Mouse (Mus musculus) lung, postnatal 0 days (tissue): Measurements from ENCODE around the gene Cfap43. TPM values are rescaled to one million over a fixed set of nuclear protein-coding genes. Genes with fewer than 3 reads are reported as not detected.

ENCODE experiments used
- ATAC-seq: fragments of 200-750 bp; cut with Nextera tagmentation; 2 replicates; pipeline ENCODE4 v1.8.0; 2017; ENCODE audit warnings: moderate library complexity
- DNase-seq: peaks from one replicate; pipeline ENCODE4 v3.0.0-alpha.2; 2016; ENCODE audit warnings: low spot score
- H3K27ac ChIP-seq: fragments of 300-500 bp; sonication (generic); 2 replicates; pipeline ENCODE4 v1.5.1; 2014; ENCODE audit warnings: antibody characterized with exemption, mild to moderate bottlenecking, low read length, mixed read lengths
- H3K27me3 ChIP-seq: fragments of 300-500 bp; sonication (generic); replicated peaks from 2 replicates; pipeline ENCODE4 v1.6.1; 2014; ENCODE audit warnings: low read length, mixed read lengths; ENCODE audit not compliant: insufficient read depth
- H3K36me3 ChIP-seq: fragments of 300-500 bp; sonication (generic); 2 replicates; pipeline ENCODE4 v1.6.1; 2014; ENCODE audit warnings: low read length, mixed read lengths; ENCODE audit not compliant: insufficient read depth
- H3K4me1 ChIP-seq: fragments of 300-500 bp; sonication (generic); 2 replicates; pipeline ENCODE4 v1.6.1; 2014; ENCODE audit warnings: antibody characterized with exemption, low read depth, low read length, mixed read lengths; ENCODE audit not compliant: insufficient read depth
- H3K4me2 ChIP-seq: fragments of 300-500 bp; sonication (generic); replicated peaks from 2 replicates; pipeline ENCODE4 v1.6.1; 2014; ENCODE audit warnings: low read depth, mild to moderate bottlenecking, low read length, moderate library complexity, mixed read lengths
- H3K4me3 ChIP-seq: fragments of 300-500 bp; sonication (generic); 2 replicates; pipeline ENCODE4 v1.5.1; 2014; ENCODE audit warnings: low read depth, low read length
- H3K9ac ChIP-seq: fragments of 300-500 bp; sonication (generic); replicated peaks from 2 replicates; pipeline ENCODE4 v1.6.1; 2014; ENCODE audit warnings: low read depth, mild to moderate bottlenecking
- H3K9me3 ChIP-seq: fragments of 300-500 bp; sonication (generic); 2 replicates; pipeline ENCODE4 v1.6.1; 2016; ENCODE audit warnings: low read length, mixed read lengths
- CTCF ChIP-seq: IDR thresholded peaks from 2 replicates; pipeline ENCODE4 v1.5.1; 2016; ENCODE audit warnings: antibody characterized with exemption, mild to moderate bottlenecking
- EP300 ChIP-seq: IDR thresholded peaks from 2 replicates; pipeline ENCODE4 v1.6.1; 2016; ENCODE audit warnings: antibody characterized with exemption, mild to moderate bottlenecking, control low read depth
- WGBS: fragments of 180-500 bp; shearing (Covaris S2); extraction: QIAGEN DNeasy Blood & Tissue Kit; methylation state at CpG from one replicate; pipeline ENCODE4 v1.1.7; 2014; 5-methylcytosine and 5-hydroxymethylcytosine counted together
- polyA plus RNA-seq: library from polyadenylated mRNA; unstranded; fragments of >200 nt; fragmentation: Nextera tagmentation; extraction: Ambion mirVana; gene quantifications from 2 replicates; pipeline ENCODE4 v1.2.1, GENCODE M21; 2015

The Cfap43 gene
- polyA plus RNA-seq, 1 experiment from 2014 or later: 4.9 TPM

- no peak for TF ChIP-seq CTCF
- TF ChIP-seq EP300: no peak
- peaks cover 8% of the 10 kb centered on the region; the same call in 1 of the 2 replicates for H3K4me1 ChIP-seq
- no peak for ATAC-seq
- no peaks in the 10 kb centered on the region for H3K9me3 ChIP-seq
- no peak for DNase-seq
- no peaks in the 10 kb centered on the region for H3K27me3 ChIP-seq
- H3K27ac ChIP-seq: no peak overlapping the region
- no peak overlapping the region for H3K4me2 ChIP-seq
- no peak overlapping the region for H3K4me3 ChIP-seq
- WGBS: 71% methylated on average over 13 of the region's 13 CpGs
- no peak overlapping the region for H3K9ac ChIP-seq
- H3K36me3 ChIP-seq: no peaks in the 10 kb centered on the region
Measured at GRCm38 (mm10) chr19:47884296-47885085, 34.6 kb downstream of the Cfap43 start.

- no peak for ATAC-seq
- Histone ChIP-seq H3K4me1 (peaks cover 8% of the 10 kb centered on the region; the same call in 1 of the 2 replicates), H3K9me3 (no peaks in the 10 kb centered on the region), H3K27ac (no peak overlapping the region), H3K4me3 (no peak overlapping the region), H3K9ac (no peak overlapping the region), H3K36me3 (no peaks in the 10 kb centered on the region), H3K4me2 (no peak overlapping the region), H3K27me3 (no peaks in the 10 kb centered on the region)
- no peak for DNase-seq
- 55% methylated on average over 9 of the region's 9 CpGs for WGBS
- TF ChIP-seq CTCF (no peak), EP300 (no peak)
Measured at GRCm38 (mm10) chr19:47882882-47883254, 36.2 kb downstream of the Cfap43 start.

- Histone ChIP-seq H3K36me3 (no peaks in the 10 kb centered on the region), H3K27ac (no peak overlapping the region), H3K4me1 (peaks cover 8% of the 10 kb centered on the region; the same call in 1 of the 2 replicates), H3K4me3 (no peak overlapping the region), H3K27me3 (no peaks in the 10 kb centered on the region), H3K9ac (no peak overlapping the region), H3K9me3 (no peaks in the 10 kb centered on the region), H3K4me2 (no peak overlapping the region)
- ATAC-seq: peak; percentile 34
- peak; percentile 90 for DNase-seq
- no peak for TF ChIP-seq EP300
- peak; percentile 100 for TF ChIP-seq CTCF
- WGBS: 21% methylated on average over 11 of the region's 11 CpGs
Measured at GRCm38 (mm10) chr19:47882151-47882881, 36.8 kb downstream of the Cfap43 start.

GRCm38 (mm10) chr19:47881538-47881937 lies 37.5 kb downstream of the Cfap43 start:
- WGBS: 71% methylated on average over 7 of the region's 7 CpGs
- no peak for ATAC-seq

GRCm38 (mm10) chr19:47876252-47876651 lies 42.8 kb downstream of the Cfap43 start:
- no peak for TF ChIP-seq EP300
- TF ChIP-seq CTCF: no peak
- ATAC-seq (no peak; the same call in 1 of the 2 replicates), DNase-seq (no peak)
- H3K9ac ChIP-seq: no peak overlapping the region
- WGBS: 41% methylated on average over 15 of the region's 15 CpGs
- H3K4me2 ChIP-seq: no peak overlapping the region
- no peaks in the 10 kb centered on the region for H3K9me3 ChIP-seq
- no peaks in the 10 kb centered on the region for H3K36me3 ChIP-seq
- no peak overlapping the region for H3K27ac ChIP-seq
- no peak overlapping the region for H3K4me3 ChIP-seq
- H3K27me3 ChIP-seq: no peaks in the 10 kb centered on the region
- H3K4me1 ChIP-seq: no peaks in the 10 kb centered on the region

More at GRCm38 (mm10) chr19:47881538-47881937, 37.5 kb downstream of the Cfap43 start:
- peaks cover 7% of the 10 kb centered on the region; the same call in 1 of the 2 replicates for H3K4me1 ChIP-seq
- no peak overlapping the region for H3K9ac ChIP-seq
- no peaks in the 10 kb centered on the region for H3K27me3 ChIP-seq
- H3K4me2 ChIP-seq: no peak overlapping the region
- no peak for TF ChIP-seq EP300
- TF ChIP-seq CTCF: no peak
- no peak for DNase-seq
- no peaks in the 10 kb centered on the region for H3K36me3 ChIP-seq
- no peaks in the 10 kb centered on the region for H3K9me3 ChIP-seq
- H3K27ac ChIP-seq: no peak overlapping the region
- no peak overlapping the region for H3K4me3 ChIP-seq

GRCm38 (mm10) chr19:47871515-47871914 lies 47.6 kb downstream of the Cfap43 start:
- Histone ChIP-seq H3K36me3 (no peaks in the 10 kb centered on the region), H3K4me3 (no peak overlapping the region), H3K4me2 (no peak overlapping the region), H3K9ac (no peak overlapping the region), H3K4me1 (no peaks in the 10 kb centered on the region), H3K9me3 (no peaks in the 10 kb centered on the region), H3K27ac (no peak overlapping the region), H3K27me3 (no peaks in the 10 kb centered on the region)
- DNase-seq: peak; percentile 28
- TF ChIP-seq CTCF: peak; percentile 60
- no peak for TF ChIP-seq EP300
- ATAC-seq: no peak
- 26% methylated on average over 10 of the region's 10 CpGs for WGBS
